Mouse (Mus musculus) testis, adult 2 months (tissue): ENCODE measurements around the gene Pdk3. TPM values are rescaled to one million over a fixed set of nuclear protein-coding genes. Genes with fewer than 3 reads are reported as not detected.

Source experiments
- H3K27ac ChIP-seq: fragments of 200-500 bp; 2 replicates; pipeline ENCODE4 v1.5.1; 2012; ENCODE audit warnings: low read depth, low read length; ENCODE audit not compliant: control insufficient read depth, insufficient read depth
- H3K27me3 ChIP-seq: fragments of 200-500 bp; 2 replicates; pipeline ENCODE4 v1.6.1; 2012; ENCODE audit warnings: mild to moderate bottlenecking, low read length, moderate library complexity; ENCODE audit not compliant: control insufficient read depth, insufficient read depth
- H3K36me3 ChIP-seq: fragments of 200-500 bp; 2 replicates; pipeline ENCODE4 v1.6.1; 2012; ENCODE audit warnings: mild to moderate bottlenecking, low read length; ENCODE audit not compliant: control insufficient read depth, insufficient read depth
- H3K4me1 ChIP-seq: fragments of 200-500 bp; 2 replicates; pipeline ENCODE4 v1.6.1; 2012; ENCODE audit warnings: low read length; ENCODE audit not compliant: control insufficient read depth, insufficient read depth
- H3K4me3 ChIP-seq: fragments of 200-500 bp; 2 replicates; pipeline ENCODE4 v1.5.1; 2012; ENCODE audit warnings: low read depth, mild to moderate bottlenecking, low read length, moderate library complexity, mixed read lengths; ENCODE audit not compliant: control insufficient read depth
- CTCF ChIP-seq: fragments of 200-500 bp; IDR thresholded peaks from 2 replicates; pipeline ENCODE4 v1.5.1; 2012; ENCODE audit warnings: low read depth, mild to moderate bottlenecking, inconsistent platforms, low read length, moderate library complexity; ENCODE audit not compliant: control insufficient read depth, insufficient read depth, insufficient replicate concordance
- POLR2A ChIP-seq: fragments of 200-500 bp; IDR thresholded peaks from 2 replicates; pipeline ENCODE4 v1.6.1; 2012; ENCODE audit warnings: low read depth, mild to moderate bottlenecking, inconsistent platforms, low read length, moderate library complexity; ENCODE audit not compliant: control insufficient read depth
- polyA plus RNA-seq: library from polyadenylated mRNA; depleted of rRNA; stranded (reverse); fragments of >200 nt; gene quantifications from 2 replicates; pipeline ENCODE4 v1.2.3, GENCODE M21; 2012; rRNA removed

Pdk3 gene
- polyA plus RNA-seq: 36.4 and 43.0 TPM in 2 replicates

DNA sequence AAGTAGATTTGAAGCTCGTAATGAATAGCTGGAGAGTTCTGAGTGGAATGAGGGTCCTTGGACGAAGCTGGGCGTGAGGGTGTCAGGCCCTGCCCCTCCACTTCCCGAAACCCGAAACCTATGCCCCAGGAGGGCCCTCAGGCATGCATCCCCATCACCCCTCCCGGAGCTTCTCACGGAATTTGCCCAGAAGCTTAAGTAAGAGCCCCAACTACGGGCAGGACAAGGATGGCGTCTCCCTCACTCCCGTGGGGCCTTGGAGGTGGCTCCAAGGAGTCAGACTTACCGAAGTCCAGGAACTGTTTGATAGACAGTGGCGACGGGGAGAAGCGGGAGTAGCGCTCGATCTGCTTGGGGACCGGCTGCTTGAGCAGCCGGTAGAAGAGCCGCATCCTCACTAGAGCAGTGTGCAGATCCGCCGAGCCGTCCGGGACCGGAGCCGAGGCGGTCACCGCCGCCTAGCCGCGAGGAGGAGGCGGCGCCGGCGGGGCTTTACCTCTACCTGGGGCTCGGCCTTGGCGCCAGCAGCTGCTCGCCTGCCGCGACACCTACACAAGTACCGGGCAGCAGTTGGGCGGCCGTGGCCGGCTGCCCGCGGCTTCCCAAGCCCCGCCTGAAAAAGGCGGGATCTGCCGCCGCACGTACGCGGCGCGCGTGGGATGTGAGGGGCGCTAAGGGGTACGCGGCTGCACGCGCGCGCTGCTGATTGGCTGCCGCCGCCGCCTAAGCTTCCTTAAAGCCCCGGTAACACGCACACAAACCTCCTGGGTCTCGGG lies at the start of gene Pdk3:
Pdk3 (minus strand) TSS at position 641 of the 776 bp plus-strand sequence.
- Histone ChIP-seq H3K27me3 (no peaks in the 10 kb centered on the region), H3K36me3 (no peaks in the 10 kb centered on the region), H3K27ac (peak within 1 kb of the TSS; percentile 83), H3K4me1 (no peaks in the 10 kb centered on the region), H3K4me3 (peak within 1 kb of the TSS; percentile 96)
- TF ChIP-seq POLR2A (peak; percentile 46), CTCF (no peak)

DNA sequence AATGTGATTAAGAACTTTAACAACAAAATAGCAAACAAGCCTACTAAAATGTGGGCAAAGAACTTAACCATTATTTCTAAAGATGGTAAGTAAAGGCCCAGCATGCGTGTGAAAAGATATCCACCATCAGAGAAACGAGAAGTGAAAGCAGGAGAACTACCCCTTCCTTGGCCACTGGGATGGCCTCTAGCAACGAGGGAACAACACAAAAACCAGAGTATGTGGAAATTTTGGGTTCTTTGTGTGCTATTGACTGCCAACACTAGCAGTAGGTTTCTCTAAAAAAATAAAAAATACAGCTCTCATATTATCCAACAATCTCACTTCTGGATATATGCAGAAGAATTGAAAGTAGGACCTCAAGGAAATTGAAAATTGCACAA lies 45.6 kb upstream of the Pdk3 start:
- H3K27me3 ChIP-seq: no peaks in the 10 kb centered on the region
- H3K36me3 ChIP-seq: no peaks in the 10 kb centered on the region
- TF ChIP-seq CTCF (no peak), POLR2A (no peak)
- no peaks in the 10 kb centered on the region for H3K4me1 ChIP-seq
- no peak overlapping the region for H3K27ac ChIP-seq
- H3K4me3 ChIP-seq: no peak overlapping the region

DNA sequence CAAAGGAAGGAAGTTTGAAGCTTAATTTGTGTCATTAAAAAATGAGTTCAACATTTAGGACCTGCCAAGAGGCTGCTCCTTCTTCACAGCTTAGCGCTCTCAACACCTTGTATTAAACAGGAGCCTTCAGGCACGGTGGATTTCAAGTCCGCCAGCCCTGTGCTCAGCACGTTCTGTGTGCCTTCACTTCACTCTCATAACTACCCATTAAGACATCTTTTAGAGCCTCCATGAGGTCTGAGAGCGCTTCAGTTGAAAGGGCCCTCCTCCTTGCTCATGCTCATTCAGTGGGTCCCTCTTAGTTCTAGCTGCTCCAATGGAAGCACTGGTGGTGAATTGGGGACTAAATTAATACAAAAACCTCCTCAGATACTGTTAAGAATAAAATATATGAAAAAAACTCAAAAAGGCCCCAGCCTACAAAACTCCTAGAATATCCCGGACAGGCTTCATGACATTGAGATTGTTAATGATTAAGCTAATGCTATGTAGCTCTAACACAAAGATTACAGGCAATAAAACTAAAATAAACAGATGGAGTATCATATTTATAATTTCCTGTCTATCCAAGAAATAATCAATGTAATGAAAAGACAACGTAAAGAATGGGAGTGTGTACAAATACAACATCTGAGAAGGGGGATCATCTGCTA lies 45.1 kb upstream of the Pdk3 start:
- no peak overlapping the region for H3K27ac ChIP-seq
- H3K27me3 ChIP-seq: no peaks in the 10 kb centered on the region
- no peak overlapping the region for H3K4me3 ChIP-seq
- TF ChIP-seq POLR2A: no peak
- TF ChIP-seq CTCF: no peak
- H3K36me3 ChIP-seq: no peaks in the 10 kb centered on the region
- no peaks in the 10 kb centered on the region for H3K4me1 ChIP-seq

DNA sequence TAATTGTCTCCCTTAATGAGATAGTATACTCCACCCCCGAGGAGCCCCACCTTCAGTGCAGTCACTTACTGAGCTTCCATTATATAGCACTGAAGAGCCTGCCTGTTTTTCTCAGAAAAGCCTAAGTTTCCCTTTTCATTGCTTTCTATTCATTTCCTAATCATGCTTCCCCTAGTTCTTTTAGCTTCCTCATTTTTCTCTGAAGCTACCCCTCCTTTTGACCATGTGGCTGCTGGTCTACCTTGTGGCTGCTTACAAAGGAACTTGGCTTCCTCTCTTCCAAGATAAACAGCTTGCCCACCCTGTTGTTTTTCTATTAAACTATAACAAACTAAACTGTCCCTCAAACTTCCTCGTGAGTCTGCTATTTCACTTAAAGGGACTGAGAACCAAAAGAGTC lies 31.4 kb upstream of the Pdk3 start:
- no peaks in the 10 kb centered on the region for H3K36me3 ChIP-seq
- H3K27ac ChIP-seq: no peak overlapping the region
- H3K27me3 ChIP-seq: no peaks in the 10 kb centered on the region
- TF ChIP-seq CTCF (no peak), POLR2A (no peak)
- no peaks in the 10 kb centered on the region for H3K4me1 ChIP-seq
- no peak overlapping the region for H3K4me3 ChIP-seq

DNA sequence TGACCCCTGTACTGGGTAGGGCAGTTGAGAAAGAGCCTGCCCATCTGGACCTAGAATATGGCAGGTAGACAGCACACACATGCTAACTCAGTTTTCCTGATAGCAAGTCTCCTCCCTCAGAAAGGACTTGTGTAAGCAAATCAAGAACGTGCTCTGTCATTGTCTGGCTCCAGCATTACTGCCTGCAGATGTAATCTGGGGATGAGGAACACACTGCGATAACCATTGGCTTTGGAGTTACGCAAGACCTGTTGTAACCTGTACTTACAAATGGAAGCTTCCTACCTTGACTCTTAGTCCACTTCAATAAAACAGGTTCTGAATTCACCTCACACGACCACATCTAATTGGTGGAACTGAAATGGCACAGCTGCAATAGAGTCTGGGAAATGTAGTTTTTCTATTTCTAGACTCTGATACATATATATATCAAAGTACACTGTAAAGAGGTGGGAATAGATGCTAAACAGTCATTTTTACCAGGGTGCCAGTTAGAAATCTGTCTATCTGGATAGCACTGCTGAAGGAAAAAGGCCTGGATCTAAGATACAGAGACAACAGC lies 30.6 kb upstream of the Pdk3 start:
- no peaks in the 10 kb centered on the region for H3K36me3 ChIP-seq
- no peak for TF ChIP-seq CTCF
- no peak for TF ChIP-seq POLR2A
- H3K4me3 ChIP-seq: no peak overlapping the region
- no peaks in the 10 kb centered on the region for H3K27me3 ChIP-seq
- H3K27ac ChIP-seq: no peak overlapping the region
- H3K4me1 ChIP-seq: no peaks in the 10 kb centered on the region

DNA sequence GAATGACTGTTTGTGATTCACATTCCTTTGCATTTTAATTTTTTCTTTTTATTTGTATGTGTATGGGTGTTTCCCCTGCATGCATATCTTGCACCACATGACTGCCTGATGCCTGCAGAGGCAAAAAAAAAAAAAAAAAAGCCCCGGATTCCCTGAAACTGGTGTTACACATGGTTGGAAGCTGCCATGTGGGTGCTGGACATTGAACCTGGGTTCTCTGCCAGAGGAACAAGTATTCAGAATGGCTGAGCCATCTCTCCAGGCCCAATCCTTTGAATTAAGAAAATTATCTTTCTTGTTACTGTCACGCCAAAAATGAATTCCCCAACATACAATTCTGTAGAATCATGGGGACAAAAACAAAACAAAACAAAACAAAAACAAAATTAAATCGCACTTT lies 25.8 kb upstream of the Pdk3 start:
- no peaks in the 10 kb centered on the region for H3K36me3 ChIP-seq
- H3K4me3 ChIP-seq: no peak overlapping the region
- H3K27ac ChIP-seq: no peak overlapping the region
- H3K27me3 ChIP-seq: no peaks in the 10 kb centered on the region
- TF ChIP-seq CTCF (no peak), POLR2A (no peak)
- H3K4me1 ChIP-seq: no peaks in the 10 kb centered on the region

DNA sequence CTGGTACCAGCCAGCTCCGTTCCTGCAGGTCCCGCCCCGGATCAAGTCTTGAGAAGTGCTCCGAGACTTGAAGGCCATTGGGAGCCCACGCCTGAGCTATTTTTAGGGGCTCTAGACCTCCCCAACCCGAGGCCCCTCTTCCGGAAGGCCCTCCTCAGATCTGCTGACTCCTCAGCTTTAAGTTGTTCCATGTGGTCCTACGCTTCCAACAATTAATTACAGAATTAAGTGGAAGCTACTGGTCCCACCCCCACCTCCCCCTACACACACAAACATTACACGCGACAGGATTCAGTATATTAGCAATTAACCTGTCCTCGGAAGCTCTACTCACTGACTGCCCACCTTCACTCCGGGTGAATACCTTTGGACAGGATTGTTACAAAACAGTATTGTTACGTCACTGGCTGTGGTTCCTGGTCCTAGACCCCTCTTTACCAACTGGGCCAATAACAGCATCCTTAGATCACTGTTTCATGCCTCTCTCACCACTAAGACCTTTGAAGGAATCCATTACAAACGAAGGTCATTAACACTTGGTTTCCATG lies 410 bp upstream of the Pdk3 start:
- Histone ChIP-seq H3K36me3 (no peaks in the 10 kb centered on the region), H3K4me1 (no peaks in the 10 kb centered on the region), H3K27ac (peak overlapping the region; percentile 83), H3K4me3 (peak overlapping the region; percentile 96), H3K27me3 (no peaks in the 10 kb centered on the region)
- TF ChIP-seq CTCF: no peak
